Mouse (Mus musculus) hindbrain, embryonic 10.5 days (tissue): ENCODE data around the gene Ptprj. TPM values are rescaled to one million over a fixed set of nuclear protein-coding genes. Genes with fewer than 3 reads are reported as not detected.

Source experiments
- DNase-seq: peaks from one replicate; pipeline ENCODE4 v3.0.0-alpha.2; 2017; ENCODE audit warnings: low spot score
- H3K27ac ChIP-seq: fragments of 300-500 bp; sonication (generic); 2 replicates; pipeline ENCODE4 v1.5.1; 2016; ENCODE audit warnings: mild to moderate bottlenecking, moderate library complexity
- H3K27me3 ChIP-seq: fragments of 300-500 bp; sonication (generic); 2 replicates; pipeline ENCODE4 v1.6.1; 2016; ENCODE audit warnings: mild to moderate bottlenecking; ENCODE audit not compliant: poor library complexity, insufficient read depth, severe bottlenecking
- H3K36me3 ChIP-seq: fragments of 300-500 bp; sonication (generic); 2 replicates; pipeline ENCODE4 v1.6.1; 2016; ENCODE audit warnings: mild to moderate bottlenecking, moderate library complexity
- H3K4me1 ChIP-seq: fragments of 300-500 bp; sonication (generic); replicated peaks from 2 replicates; pipeline ENCODE4 v1.6.1; 2016; ENCODE audit warnings: mild to moderate bottlenecking
- H3K4me3 ChIP-seq: fragments of 300-500 bp; sonication (generic); 2 replicates; pipeline ENCODE4 v1.5.1; 2016; ENCODE audit warnings: mild to moderate bottlenecking, moderate library complexity
- H3K9me3 ChIP-seq: fragments of 300-500 bp; sonication (generic); 2 replicates; pipeline ENCODE4 v1.6.1; 2016; ENCODE audit warnings: mild to moderate bottlenecking, moderate library complexity
- WGBS: fragments of 180-500 bp; shearing (Covaris S2); methylation state at CpG from one replicate; pipeline ENCODE4 v1.1.7; 2016; 5-methylcytosine and 5-hydroxymethylcytosine counted together
- polyA plus RNA-seq: library from polyadenylated mRNA; unstranded; fragments of >200 nt; fragmentation: Nextera tagmentation; extraction: Ambion mirVana; gene quantifications from 2 replicates; pipeline ENCODE4 v1.2.1, GENCODE M21; 2016

Gene Ptprj
- polyA plus RNA-seq, 1 experiment from 2014 or later = 1.5 TPM

GRCm38 (mm10) chr2:90526564-90526963 is 53.9 kb downstream of the Ptprj start:
- H3K4me3 ChIP-seq = no peak overlapping the region
- DNase-seq = peak; percentile 18
- WGBS = 21% methylated on average over 6 of the region's 6 CpGs
- H3K27me3 ChIP-seq = no peaks in the 10 kb centered on the region
- H3K9me3 ChIP-seq = no peaks in the 10 kb centered on the region
- H3K27ac ChIP-seq = peak overlapping the region; percentile 62
- peaks cover 21% of the 10 kb centered on the region for H3K4me1 ChIP-seq
- H3K36me3 ChIP-seq = no peaks in the 10 kb centered on the region

- DNase-seq = no peak
- WGBS = 88% methylated on average over 14 of the region's 14 CpGs
- Histone ChIP-seq H3K36me3 (no peaks in the 10 kb centered on the region), H3K9me3 (no peaks in the 10 kb centered on the region), H3K27me3 (no peaks in the 10 kb centered on the region), H3K4me3 (no peak overlapping the region), H3K27ac (no peak overlapping the region), H3K4me1 (peaks cover 21% of the 10 kb centered on the region)
Observed at GRCm38 (mm10) chr2:90525807-90526206, 54.6 kb downstream of the Ptprj start.

GRCm38 (mm10) chr2:90522455-90522854 is 58.0 kb downstream of the Ptprj start:
- 90% methylated on average over 6 of the region's 6 CpGs for WGBS
- DNase-seq = no peak
- H3K27me3 ChIP-seq = peaks cover 3% of the 10 kb centered on the region; the same call in 1 of the 2 replicates
- H3K27ac ChIP-seq = no peak overlapping the region
- H3K4me3 ChIP-seq = no peak overlapping the region
- H3K4me1 ChIP-seq = peaks cover 19% of the 10 kb centered on the region
- H3K36me3 ChIP-seq = no peaks in the 10 kb centered on the region
- H3K9me3 ChIP-seq = no peaks in the 10 kb centered on the region

GRCm38 (mm10) chr2:90521909-90522308 is 58.5 kb downstream of the Ptprj start:
- Histone ChIP-seq H3K4me1 (peaks cover 13% of the 10 kb centered on the region), H3K27ac (no peak overlapping the region), H3K4me3 (no peak overlapping the region), H3K27me3 (peaks cover 4% of the 10 kb centered on the region; the same call in 1 of the 2 replicates), H3K36me3 (no peaks in the 10 kb centered on the region), H3K9me3 (no peaks in the 10 kb centered on the region)
- 83% methylated on average over 1 of the region's 1 CpGs for WGBS
- DNase-seq = no peak

- H3K9me3 ChIP-seq = no peaks in the 10 kb centered on the region
- H3K4me1 ChIP-seq = peaks cover 7% of the 10 kb centered on the region
- H3K27ac ChIP-seq = no peak overlapping the region
- H3K4me3 ChIP-seq = no peak overlapping the region
- H3K36me3 ChIP-seq = no peaks in the 10 kb centered on the region
- WGBS = 88% methylated on average over 6 of the region's 6 CpGs
- no peak for DNase-seq
- peaks cover 4% of the 10 kb centered on the region; the same call in 1 of the 2 replicates for H3K27me3 ChIP-seq
Observed at GRCm38 (mm10) chr2:90518296-90518695, 62.2 kb downstream of the Ptprj start.

- Histone ChIP-seq H3K27me3 (peaks cover 4% of the 10 kb centered on the region; the same call in 1 of the 2 replicates), H3K36me3 (no peaks in the 10 kb centered on the region), H3K4me3 (no peak overlapping the region), H3K27ac (no peak overlapping the region), H3K4me1 (peaks cover 7% of the 10 kb centered on the region), H3K9me3 (no peaks in the 10 kb centered on the region)
- no peak for DNase-seq
- 77% methylated on average over 5 of the region's 5 CpGs for WGBS
Observed at GRCm38 (mm10) chr2:90514969-90515368, 65.5 kb downstream of the Ptprj start.

- Histone ChIP-seq H3K9me3 (no peaks in the 10 kb centered on the region), H3K4me3 (no peak overlapping the region), H3K27ac (no peak overlapping the region), H3K36me3 (no peaks in the 10 kb centered on the region), H3K4me1 (peaks cover 7% of the 10 kb centered on the region; the same call in 1 of the 2 replicates), H3K27me3 (no peaks in the 10 kb centered on the region)
- WGBS = 96% methylated on average over 4 of the region's 4 CpGs
- no peak for DNase-seq
Observed at GRCm38 (mm10) chr2:90509268-90509667, 71.2 kb downstream of the Ptprj start.

GRCm38 (mm10) chr2:90506143-90506542 is 74.3 kb downstream of the Ptprj start:
- Histone ChIP-seq H3K4me1 (peaks cover 13% of the 10 kb centered on the region; the same call in 1 of the 2 replicates), H3K27ac (0 out of 2 replicates have a peak overlapping the region, but pooled peaks have one; percentile 40), H3K36me3 (no peaks in the 10 kb centered on the region), H3K9me3 (no peaks in the 10 kb centered on the region), H3K27me3 (no peaks in the 10 kb centered on the region), H3K4me3 (no peak overlapping the region)
- WGBS = 70% methylated on average over 3 of the region's 3 CpGs
- DNase-seq = no peak

- no peaks in the 10 kb centered on the region for H3K9me3 ChIP-seq
- H3K4me1 ChIP-seq = peaks cover 14% of the 10 kb centered on the region; the same call in 1 of the 2 replicates
- H3K27ac ChIP-seq = no peak overlapping the region
- H3K27me3 ChIP-seq = no peaks in the 10 kb centered on the region
- H3K36me3 ChIP-seq = no peaks in the 10 kb centered on the region
- 89% methylated on average over 6 of the region's 6 CpGs for WGBS
- no peak overlapping the region for H3K4me3 ChIP-seq
- no peak for DNase-seq
Observed at GRCm38 (mm10) chr2:90504731-90505171, 75.7 kb downstream of the Ptprj start.

GRCm38 (mm10) chr2:90503182-90503833 is 77.1 kb downstream of the Ptprj start:
- H3K9me3 ChIP-seq = no peaks in the 10 kb centered on the region
- no peaks in the 10 kb centered on the region for H3K27me3 ChIP-seq
- 89% methylated on average over 3 of the region's 3 CpGs for WGBS
- no peak for DNase-seq
- peaks cover 14% of the 10 kb centered on the region; the same call in 1 of the 2 replicates for H3K4me1 ChIP-seq
- H3K4me3 ChIP-seq = no peak overlapping the region
- H3K27ac ChIP-seq = no peak overlapping the region
- no peaks in the 10 kb centered on the region for H3K36me3 ChIP-seq

GRCm38 (mm10) chr2:90502738-90503137 is 77.7 kb downstream of the Ptprj start:
- H3K4me1 ChIP-seq = peaks cover 14% of the 10 kb centered on the region; the same call in 1 of the 2 replicates
- DNase-seq = no peak
- H3K4me3 ChIP-seq = no peak overlapping the region
- no peaks in the 10 kb centered on the region for H3K9me3 ChIP-seq
- H3K36me3 ChIP-seq = no peaks in the 10 kb centered on the region
- no peaks in the 10 kb centered on the region for H3K27me3 ChIP-seq
- H3K27ac ChIP-seq = no peak overlapping the region

- Histone ChIP-seq H3K4me1 (peaks cover 14% of the 10 kb centered on the region; the same call in 1 of the 2 replicates), H3K4me3 (no peak overlapping the region), H3K36me3 (no peaks in the 10 kb centered on the region), H3K9me3 (no peaks in the 10 kb centered on the region), H3K27me3 (no peaks in the 10 kb centered on the region), H3K27ac (no peak overlapping the region)
- DNase-seq = no peak
- 68% methylated on average over 3 of the region's 3 CpGs for WGBS
Observed at GRCm38 (mm10) chr2:90501708-90502107, 78.7 kb downstream of the Ptprj start.

- Histone ChIP-seq H3K27me3 (no peaks in the 10 kb centered on the region), H3K4me1 (0 out of 2 replicates have a peak, but pooled peaks cover 9% of the 10 kb centered on the region), H3K27ac (no peak overlapping the region), H3K36me3 (no peaks in the 10 kb centered on the region), H3K4me3 (no peak overlapping the region), H3K9me3 (no peaks in the 10 kb centered on the region)
- no peak for DNase-seq
Observed at GRCm38 (mm10) chr2:90500892-90501291, 79.6 kb downstream of the Ptprj start.
